Mouse (Mus musculus) spleen, embryonic (tissue): ENCODE results near the gene Gm48551.

Experiments used
- CTCF ChIA-PET: fragments of 350-600 bp; sonication (Branson Sonifier 250); formaldehyde crosslinking; loops from one replicate; lab custom pipeline; 2022; lab: Charles Lee

The Gm48551 gene

DNA sequence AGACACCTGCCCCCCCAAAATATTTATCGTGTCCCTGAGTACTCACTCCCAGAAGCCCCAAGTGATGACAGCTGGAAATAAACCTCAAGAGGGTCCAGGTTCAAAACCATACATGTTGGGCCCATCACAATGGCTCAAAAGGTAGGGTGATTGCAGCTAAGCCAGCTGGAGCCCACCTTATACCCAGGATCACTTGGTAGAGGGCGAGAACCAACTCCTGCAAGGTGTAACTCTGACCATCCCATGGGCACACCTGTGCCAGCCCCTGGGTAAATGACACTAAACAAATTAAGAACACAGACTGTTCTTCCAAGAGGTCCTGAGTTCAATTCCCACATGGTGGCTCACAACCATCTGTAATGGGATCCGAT, 5.1 kb upstream of the Gm48551 start:
- CTCF ChIA-PET: interaction anchor here (0.6 kb wide), 1 partner anchor 89 kb away, joined by 3 read pairs; no protein-coding TSS in a partner anchor

DNA sequence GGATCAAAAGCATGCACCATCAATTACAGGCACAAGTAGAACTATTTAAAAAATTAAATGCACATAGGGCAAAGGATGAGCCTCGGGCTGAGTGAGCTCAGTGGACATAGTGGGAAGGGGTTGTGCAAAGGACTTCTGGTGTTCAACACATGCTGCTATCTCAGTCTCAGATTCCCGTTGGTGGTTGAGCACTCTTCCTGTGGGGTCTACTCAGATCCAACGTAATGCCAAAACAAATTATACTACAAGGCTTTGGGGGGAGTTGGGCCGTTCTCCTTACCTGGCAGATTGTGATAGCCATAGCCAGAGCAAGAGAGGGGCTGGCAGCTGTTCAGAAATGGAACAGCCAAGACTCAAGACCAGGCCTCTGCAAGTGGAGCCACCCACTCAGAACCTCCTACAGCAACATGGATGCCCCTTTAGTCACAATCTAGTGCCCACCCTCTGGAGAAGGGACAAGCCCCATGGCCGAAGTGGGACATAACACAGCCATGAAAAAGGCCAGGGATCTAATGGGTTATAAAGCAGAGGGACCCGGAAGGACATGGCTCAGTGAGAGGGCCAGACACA, 4.4 kb upstream of the Gm48551 start:
- CTCF ChIA-PET: no interaction called here

DNA sequence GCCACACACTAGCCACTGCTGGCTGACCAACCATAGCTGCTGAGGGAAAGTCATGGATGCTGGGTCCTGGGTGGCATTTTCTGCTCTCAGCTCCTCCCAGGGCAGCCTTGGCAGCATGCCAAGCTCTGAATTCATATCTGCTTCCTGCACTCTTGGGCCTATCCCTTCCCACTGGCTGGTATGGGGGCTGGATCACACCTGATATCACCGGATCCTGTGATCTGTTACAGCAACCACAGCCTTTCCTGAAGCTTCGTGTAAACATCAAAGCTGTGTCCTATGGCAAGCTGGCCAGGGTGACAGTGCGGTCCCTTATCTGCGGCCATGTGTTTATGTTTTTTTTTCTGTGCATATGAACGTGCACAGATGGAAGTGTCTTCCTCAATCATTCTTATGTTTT, 2.2 kb upstream of the Gm48551 start:
- CTCF ChIA-PET: interaction anchor here (0.6 to 1.0 kb wide), 3 partner anchors 22 to 790 kb away, joined by 3 to 4 read pairs (median 3); no protein-coding TSS in a partner anchor

DNA sequence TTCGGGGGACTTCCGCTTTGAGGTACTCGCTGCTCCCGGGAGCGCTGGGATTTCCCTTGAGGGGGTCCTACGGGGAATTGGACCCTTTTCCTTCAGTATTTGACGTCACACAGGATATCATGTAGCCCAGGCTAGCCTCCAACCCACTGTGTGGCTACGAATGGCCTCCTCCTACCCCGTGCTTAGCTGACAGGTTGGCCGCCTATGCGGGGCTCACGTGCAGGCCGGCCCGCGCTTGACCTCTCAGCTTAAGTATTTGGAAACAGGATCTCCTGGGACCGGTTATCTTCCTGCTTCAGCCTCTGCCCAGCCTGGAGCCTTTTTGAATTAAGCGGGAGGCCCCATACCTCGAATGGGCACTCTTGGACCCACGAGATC, 328 bp downstream of the Gm48551 start:
- CTCF ChIA-PET: interaction anchor here (0.9 kb wide), 1 partner anchor 10 kb away, joined by 3 read pairs; no protein-coding TSS in a partner anchor

DNA sequence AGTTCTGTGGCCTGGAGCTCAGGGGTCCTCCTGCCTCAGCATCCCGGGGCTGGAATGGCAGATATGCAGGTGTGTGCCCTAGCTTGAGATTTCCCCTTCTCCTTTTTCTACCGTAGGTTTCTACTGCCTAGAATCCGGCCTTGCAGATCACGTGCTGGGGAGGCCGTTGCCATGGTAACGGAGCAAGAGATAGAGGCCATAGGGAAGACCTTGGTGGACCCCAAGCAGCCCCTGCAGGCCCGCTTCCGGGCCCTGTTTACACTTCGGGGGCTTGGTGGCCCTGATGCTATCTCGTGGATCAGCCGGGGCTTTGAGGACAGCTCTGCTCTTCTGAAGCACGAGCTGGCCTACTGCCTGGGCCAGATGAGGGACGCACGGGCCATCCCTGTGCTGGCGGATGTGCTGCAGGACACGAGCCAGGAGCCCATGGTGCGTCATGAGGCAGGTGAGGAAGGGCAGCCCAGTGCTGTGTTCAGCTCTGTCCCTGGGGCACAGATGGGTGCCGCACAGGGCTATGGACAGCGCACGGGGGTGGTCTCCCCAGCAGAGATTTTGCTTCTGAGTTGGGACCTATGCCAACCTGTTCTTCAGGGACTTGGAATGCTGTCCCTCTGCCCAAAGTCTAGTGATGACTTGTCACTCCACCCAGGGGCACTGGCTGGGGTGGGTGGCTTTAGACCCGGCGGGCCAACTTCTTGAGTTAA, 1.5 kb downstream of the Gm48551 start:
- CTCF ChIA-PET: no interaction called here

DNA sequence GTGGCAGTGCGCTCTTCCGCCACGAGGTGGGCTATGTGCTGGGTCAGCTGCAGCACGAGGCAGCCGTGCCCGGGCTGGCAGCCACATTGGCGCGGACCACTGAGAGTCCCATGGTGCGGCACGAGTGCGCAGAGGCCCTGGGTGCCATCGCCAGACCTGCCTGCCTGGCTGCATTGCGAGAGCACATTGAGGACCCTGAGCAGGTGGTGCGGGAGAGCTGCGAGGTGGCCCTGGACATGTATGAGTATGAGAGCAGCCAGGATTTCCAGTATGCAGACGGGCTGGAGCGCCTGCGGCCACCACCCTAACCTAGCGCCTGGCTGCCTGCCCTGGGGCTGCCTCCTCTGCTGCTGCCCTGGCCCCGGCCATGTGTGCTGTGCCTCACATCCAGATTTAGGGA, 3.5 kb downstream of the Gm48551 start:
- CTCF ChIA-PET: no interaction called here

DNA sequence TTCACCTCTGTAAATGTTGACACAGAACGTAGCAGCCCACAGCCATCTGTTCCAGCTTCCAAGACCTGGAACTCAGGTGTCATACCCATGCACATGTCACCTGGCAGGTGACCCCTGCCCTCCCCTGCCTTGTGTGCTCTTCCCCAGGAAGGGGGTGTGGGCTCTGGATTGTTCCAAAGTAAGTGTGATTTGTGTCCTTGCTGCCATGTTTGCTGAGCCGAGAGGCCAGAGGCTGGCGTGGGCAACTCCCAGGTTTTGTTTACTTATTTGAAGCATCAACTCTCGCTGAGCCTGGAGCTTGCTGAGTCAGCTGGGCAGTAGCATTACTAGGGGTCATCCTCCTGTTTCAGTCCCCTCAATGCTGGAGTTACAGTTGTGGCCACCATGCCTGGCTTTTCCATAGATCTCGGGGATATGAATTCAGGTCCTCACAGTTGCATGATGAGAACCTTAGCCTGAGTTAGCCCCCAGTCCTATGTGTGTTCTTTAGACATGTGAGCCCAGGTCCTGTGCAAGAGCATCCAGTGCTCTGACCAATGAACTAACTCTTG, 4.3 kb downstream of the Gm48551 start, which contains the start of gene Gm48552:
Gene Gm48552 (plus strand): TSS at position 501 of the 551 bp plus-strand sequence.
- CTCF ChIA-PET: no interaction called here

DNA sequence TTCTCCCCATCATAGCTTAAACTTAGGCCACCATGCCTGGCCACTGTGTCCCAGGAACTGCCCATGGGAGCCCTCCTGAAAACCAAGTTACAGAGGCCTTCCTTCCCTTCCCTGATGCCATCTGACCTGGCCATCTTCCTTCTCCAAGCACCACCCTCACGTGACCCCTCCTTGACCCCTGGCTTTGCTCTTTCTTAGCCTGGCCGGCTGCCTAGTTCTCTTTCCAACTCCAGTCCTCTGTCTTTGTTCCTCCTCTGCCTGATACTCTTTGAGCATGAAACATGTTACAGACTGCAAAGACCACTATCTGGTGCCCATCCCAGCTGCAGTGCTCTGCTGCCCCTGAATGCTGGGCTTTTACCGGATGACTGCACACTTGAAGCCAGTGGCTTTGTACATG, 5.1 kb downstream of the Gm48551 start:
- CTCF ChIA-PET: interaction anchor here (1.1 kb wide), 1 partner anchor 63 kb away, joined by 3 read pairs; no protein-coding TSS in a partner anchor

DNA sequence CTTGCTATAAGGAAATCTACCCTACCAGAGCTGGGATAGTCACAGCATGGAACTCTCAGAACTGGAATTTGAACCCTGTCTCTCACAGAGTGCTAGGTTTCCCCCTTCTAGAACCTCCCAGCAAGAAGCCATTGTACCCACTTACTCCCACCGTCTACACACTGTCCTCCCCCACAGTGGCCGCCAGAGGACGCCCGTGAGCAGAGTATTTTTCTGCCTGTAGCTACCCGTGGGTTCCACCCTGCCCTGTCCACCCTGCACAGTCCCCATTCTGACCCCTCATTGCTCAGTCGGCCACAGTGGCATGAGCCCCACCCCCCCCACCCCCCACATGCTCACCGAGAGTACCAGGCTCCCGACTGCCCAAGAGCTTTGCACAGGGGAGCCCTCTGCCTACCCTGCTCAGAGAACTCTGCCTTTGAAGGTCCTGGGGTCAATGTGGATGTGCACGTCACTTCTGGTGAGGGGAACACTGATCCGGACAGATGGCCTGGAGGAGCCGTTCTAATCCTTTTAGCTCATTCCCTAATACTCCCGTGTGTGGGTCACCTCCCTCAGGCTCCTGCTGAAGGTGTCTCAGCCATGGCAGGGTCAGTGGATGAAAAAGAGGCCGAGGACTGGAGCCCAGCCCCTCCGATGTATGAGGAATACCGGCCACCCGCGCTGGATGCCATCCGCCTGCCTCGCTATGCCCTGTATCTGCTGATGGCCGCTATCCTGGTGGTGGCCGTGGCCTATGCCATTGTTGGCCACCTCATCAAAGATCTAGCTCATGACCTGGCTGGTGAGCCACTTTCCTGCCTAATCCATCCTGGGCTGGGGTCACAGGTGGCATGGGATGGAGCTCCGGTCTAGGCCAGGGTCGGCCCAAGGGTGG, 5.8 kb downstream of the Gm48551 start:
- CTCF ChIA-PET: interaction anchor here (1.1 kb wide), 2 partner anchors 62 to 152 kb away, joined by 3 read pairs; no protein-coding TSS in a partner anchor

DNA sequence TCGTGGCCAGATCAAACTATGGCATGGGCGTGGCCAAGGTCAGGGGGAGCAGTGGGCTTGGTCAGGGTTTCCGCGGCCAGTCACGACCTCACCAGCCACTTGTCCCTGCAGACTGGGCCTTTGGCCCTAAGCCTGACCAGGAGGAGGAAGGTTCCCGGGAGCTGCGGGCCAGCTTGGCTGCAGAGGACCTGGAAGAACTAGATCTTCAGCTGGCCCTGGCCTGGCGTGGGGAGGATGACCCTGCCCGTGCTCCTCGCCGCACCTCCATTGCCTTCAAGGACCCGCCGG, 6.4 kb downstream of the Gm48551 start:
- CTCF ChIA-PET: interaction anchor here (1.1 kb wide), 2 partner anchors 61 to 152 kb away, joined by 3 read pairs; no protein-coding TSS in a partner anchor

DNA sequence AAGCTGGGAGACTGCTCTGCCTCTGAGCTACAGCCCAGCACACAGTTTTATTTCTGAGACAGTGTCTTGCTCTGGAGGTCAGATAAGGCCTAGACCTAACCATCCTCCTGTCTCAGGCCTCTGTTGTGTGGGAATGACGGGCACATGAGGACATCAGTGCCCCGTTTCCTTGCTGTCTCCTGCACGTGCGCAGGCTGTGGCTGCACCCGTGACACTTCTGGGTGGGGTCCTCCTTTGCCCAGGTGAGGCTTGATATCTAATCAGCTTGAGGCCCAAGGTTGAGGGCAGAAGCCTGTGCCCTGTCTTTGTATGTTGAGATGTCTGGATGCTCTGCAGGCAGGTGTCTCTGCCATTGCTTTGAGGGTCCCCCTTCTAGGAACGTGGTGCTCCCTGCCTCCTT, 8.0 kb downstream of the Gm48551 start:
- CTCF ChIA-PET: interaction anchor here (0.6 kb wide), 1 partner anchor 1603 kb away, joined by 3 read pairs; no protein-coding TSS in a partner anchor

DNA sequence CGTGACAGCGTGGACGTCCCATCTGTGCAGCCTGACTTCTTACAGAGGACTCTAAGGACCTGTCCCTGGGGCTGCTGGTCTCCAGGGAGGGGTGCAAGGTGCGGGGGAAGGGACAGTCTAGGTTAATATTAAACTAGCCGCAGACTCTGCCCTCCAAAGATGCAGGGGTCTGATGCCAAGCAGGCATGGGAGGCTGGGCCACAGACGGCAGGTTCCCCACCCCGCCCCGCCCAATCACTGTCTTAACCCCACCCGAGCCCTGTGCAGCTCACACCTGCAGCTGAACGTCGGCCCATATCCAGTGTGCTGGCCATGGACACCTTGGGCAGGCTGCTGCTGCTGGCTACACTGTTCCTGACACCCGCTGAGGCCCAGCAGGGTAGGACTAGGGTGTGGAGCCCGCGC, 8.5 kb downstream of the Gm48551 start, which contains the start of gene Smim24:
Gene Smim24 (plus strand): TSS at position 271 of the 405 bp plus-strand sequence.
- CTCF ChIA-PET: interaction anchor here (0.6 kb wide), 1 partner anchor 461 kb away, joined by 3 read pairs; no protein-coding TSS in a partner anchor

DNA sequence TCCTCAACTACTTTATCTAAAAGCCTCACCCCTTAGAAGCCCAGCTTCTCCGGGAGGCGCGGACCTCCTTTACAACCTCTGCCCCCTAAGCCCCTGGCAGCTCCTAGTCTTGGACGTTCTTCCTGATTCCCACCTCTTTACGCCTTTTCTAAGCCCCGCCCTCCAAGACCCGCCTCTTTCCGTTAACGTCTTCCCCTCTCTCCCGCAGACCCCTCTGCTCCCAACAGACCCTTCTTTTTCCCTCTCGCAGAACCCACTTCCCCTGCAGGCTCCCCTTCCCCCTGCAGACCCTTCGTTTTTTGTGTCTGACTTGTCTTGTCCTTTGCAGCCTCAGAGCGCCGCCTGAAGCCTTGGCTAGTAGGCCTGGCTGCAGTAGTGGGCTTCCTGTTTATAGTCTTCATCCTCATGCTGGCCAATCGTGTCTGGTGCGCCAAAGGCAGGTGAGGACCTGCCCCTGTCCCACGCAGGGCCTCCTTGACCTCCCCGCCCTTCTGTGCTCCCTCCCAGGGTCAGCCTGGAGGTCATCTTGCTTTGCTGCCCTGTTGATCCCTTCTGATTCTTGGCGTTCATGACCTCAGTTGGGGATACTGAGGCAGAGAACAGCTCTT, 9.3 kb downstream of the Gm48551 start:
- CTCF ChIA-PET: interaction anchor here (0.6 to 1.7 kb wide), 3 partner anchors 9 to 461 kb away, joined by 3 to 5 read pairs (median 3); partner anchors contain the start of genes Dohh and Gm48551

DNA sequence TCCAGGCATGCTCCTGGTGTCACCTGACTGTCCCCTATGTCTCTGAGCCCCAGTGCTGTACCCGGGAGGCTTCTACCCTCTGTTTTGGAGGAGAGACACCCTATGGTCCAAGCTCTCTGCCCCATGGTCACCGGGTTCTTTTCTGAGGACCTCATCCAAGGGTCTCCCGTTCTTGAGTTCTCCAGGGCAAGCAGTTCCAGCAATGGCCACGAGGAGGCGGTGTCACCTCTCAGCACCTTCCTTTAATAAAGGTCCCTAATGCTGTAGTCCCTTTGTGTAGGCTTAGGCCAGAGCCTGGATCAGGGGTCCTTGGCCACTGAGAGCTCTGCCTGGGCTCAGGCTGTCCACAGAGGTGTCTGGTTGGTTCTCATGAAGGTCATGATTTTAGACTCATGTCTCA, 10.9 kb downstream of the Gm48551 start:
- CTCF ChIA-PET: interaction anchor here (1.1 to 1.7 kb wide), 4 partner anchors 10 to 57 kb away, joined by 3 to 22 read pairs (median 4); partner anchors contain the start of genes Dohh and Gm48551

DNA sequence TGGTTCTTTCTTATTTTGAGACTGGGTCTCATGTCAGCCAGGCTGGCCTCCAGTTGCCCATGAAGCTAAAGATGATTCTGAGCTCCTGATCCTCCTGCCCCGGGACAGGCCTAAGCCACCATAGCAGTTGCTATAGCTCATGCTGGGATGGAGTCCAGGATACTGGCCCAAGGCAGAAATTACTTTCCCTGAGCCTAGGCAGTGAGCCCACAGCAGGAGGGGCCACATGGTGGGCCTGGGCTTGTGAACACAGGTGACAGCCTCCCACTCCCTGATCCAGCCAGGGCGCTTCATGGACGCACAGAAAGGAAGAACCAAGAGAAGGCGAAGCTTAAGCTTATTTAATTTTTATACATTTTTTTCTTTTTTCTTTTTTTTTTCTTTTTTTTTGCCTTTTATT, 11.6 kb downstream of the Gm48551 start:
- CTCF ChIA-PET: interaction anchor here (0.9 to 1.3 kb wide), 4 partner anchors 10 to 56 kb away, joined by 3 to 22 read pairs (median 4); no protein-coding TSS in a partner anchor

DNA sequence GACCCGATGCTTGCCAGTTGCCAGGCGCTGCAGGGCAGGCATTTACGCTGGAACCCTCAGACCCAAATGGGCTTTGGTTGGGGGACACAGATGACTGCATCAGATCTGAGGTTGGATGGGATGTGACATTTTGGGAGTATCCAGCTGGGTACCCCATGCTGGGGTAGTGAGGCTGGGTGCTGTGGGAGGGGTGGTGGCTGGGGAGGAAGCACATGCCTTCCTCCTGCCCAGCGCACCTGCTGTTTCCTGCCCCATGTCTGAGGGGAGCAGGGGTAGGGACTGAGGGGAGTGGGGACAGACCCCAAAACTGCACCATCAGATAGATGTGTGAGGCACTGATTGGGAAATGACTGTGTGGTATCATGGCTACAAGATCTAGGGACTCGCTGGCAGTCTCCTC, 12.5 kb downstream of the Gm48551 start:
- CTCF ChIA-PET: no interaction called here

DNA sequence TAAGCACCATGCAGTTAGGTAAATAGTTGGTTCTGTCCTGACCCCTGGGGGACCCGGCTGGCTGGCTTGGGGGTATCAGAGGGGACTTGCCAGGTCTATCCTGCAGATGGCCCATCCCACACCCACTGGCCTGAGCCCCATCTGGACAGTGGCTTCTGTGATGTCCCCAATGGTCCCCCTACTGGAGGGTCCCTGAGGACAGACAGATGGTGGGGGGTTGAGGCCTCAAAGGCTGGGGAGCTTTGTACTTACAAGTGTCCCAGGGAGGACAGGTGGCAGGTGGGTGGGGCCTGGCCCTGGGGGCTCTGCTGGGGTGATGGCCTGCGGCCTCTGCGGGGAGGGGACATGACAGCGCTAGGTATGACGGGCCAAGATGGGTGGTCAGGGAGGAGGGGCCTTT, 15.0 kb downstream of the Gm48551 start:
- CTCF ChIA-PET: no interaction called here

DNA sequence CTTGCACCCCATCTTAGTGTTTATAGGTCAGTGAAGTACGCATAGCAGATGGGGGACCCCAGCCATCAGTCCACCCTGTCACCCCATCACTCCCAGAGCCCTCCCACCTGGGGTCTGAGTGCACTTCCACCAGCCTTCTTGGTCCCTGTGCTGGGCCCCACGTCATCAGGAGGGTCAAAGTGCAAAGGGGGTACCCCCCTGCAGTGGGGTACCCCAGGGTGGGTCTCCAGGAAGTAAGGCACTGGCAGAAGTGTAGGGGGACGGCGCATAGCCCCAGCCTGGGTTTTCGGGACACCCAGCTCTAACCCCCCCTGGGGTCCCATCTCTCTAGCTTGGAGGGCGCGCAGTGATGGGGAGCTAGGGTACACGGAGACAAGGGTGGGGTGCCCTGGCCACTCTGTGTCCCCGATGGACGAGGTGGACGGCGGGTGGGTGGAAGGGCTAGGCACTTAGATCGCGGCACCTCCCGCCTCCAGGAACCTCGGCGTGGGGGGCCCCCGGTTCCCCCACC, 15.6 kb downstream of the Gm48551 start:
- CTCF ChIA-PET: no interaction called here

DNA sequence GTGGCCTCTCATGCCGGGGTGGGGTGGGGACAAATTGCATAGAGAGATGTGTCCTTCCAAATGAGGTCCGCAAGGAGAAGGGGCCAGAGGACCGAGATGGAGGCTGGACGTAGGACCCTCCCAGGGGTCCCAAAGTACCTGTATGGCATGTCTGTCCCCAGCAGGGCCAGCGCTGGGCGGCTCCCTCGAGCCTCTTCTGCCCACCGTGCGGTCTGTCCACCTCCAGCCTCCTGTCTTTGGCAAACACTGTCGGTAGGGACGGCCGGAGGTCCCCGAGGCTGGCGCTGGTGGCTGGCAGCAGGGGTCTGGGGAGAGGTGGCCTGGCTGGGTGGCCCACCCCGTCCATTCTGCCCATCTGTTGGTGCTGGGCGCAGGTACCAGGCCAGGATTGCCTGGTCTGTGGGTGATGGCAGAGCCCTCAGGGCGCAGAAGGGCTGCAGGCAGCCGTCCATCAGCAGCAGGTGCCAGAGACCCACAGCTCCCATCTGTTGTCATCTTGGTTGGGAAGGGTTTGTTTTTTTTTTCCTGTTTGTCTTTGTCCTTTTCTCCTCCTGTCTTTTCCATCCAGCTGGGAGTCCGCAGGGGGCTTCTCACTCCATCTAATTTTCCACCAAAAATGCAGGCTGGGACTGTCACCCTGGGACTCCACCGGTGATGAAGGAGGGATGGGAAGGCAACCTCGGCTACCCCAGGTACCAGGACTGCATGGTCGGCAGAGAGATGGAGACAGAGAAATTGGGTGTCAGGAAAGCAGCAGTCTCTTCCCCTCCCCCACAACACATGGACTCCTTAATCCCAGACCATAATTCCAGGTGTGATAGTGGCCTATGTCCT, 16.3 kb downstream of the Gm48551 start:
- CTCF ChIA-PET: no interaction called here

DNA sequence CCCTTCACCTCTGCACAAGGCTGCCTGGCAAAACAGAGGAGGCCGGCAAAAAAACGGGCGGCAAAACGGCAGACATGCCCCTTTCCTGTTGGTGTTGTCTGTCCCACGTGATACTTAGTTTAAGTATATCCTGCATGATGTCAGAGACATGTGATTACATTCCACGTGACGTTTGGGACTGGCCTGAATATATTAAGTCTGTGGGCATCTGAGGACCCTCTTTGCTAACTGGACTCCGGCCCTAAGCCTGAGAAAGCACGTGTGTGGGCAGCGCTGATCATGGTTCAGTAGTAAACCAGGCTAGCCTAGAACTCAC, 16.9 kb downstream of the Gm48551 start:
- CTCF ChIA-PET: interaction anchor here (1.2 kb wide), 1 partner anchor 11 kb away, joined by 3 read pairs; no protein-coding TSS in a partner anchor
